Mouse (Mus musculus) bone marrow, adult 2 months (tissue): Measurements from ENCODE around the gene Manba.

ENCODE experiments used
- CTCF ChIP-seq: fragments of 200-500 bp; IDR thresholded peaks from 2 replicates; pipeline ENCODE4 v1.5.1; 2011; ENCODE audit warnings: low read length, control low read depth; ENCODE audit not compliant: control insufficient read depth, insufficient read depth
- POLR2A ChIP-seq: fragments of 200-500 bp; IDR thresholded peaks from 2 replicates; pipeline ENCODE4 v1.6.1; 2011; ENCODE audit warnings: low read depth, mild to moderate bottlenecking, control low read depth, low read length, borderline replicate concordance; ENCODE audit not compliant: control insufficient read depth

DNA sequence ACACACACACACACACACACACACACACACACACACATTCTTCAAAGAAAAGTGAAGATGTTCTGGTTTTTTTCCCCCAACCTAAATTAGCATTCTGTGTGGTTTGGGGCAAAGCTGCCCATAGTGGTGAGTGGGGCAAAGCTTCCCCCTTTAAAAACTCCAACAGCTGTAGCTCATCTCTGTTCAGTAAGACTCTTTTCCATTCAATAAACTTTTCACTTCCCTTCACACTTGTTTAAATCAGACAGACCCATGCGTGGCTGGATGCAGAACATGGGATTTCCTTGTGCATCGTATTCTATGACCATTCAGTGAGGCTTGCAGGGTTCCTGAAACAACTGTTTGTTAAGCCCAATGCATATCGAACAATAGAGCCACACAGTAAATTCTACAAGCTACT lies 129.0 kb downstream of the Manba start:
- TF ChIP-seq CTCF = no peak
- TF ChIP-seq POLR2A = no peak
